Mouse (Mus musculus) granulocyte monocyte progenitor cell, adult 5-6 weeks (primary cell): ENCODE measurements around the gene Cetn4. TPM values are rescaled to one million over a fixed set of nuclear protein-coding genes. Genes with fewer than 3 reads are reported as not detected.

Experiments used
- total RNA-seq, 2 experiments: library from RNA; stranded (forward) in 1 of 2; stranded (reverse) in 1 of 2; fragments of 200-712, 200-1000 nt in 1 of 2; fragments of >200 nt in 1 of 2; fragmentation: Nextera tagmentation in 1 of 2; gene quantifications; 2 replicates each; pipeline ENCODE4 v1.2.3; 2014 to 2017

Cetn4 gene
- total RNA-seq, 2 experiments from 2014 or later: 0.26 to 1.0 TPM

Other genes with a start within 250 kb of the Cetn4 start
- not detected in 2 replicates for gene Adad1, start 249.2 kb downstream of the Cetn4 start, total RNA-seq (2014; fragmentation: Nextera tagmentation)
- gene Adad1, start 249.2 kb downstream of the Cetn4 start, total RNA-seq (2017): not detected in 2 replicates
- 1.5 TPM in 1 of 2 replicates, not detected in the other for gene Il2, start 186.7 kb downstream of the Cetn4 start, total RNA-seq (2014; fragmentation: Nextera tagmentation)
- not detected in 2 replicates for gene Il2, start 186.7 kb downstream of the Cetn4 start, total RNA-seq (2017)
- not detected in 2 replicates for gene Il21, start 80.1 kb downstream of the Cetn4 start, total RNA-seq (2014; fragmentation: Nextera tagmentation)
- gene Il21, start 80.1 kb downstream of the Cetn4 start, total RNA-seq (2017): not detected in 2 replicates
- gene Bbs12, start 154 bp downstream of the Cetn4 start, total RNA-seq (2014; fragmentation: Nextera tagmentation): 3.2 and 10.4 TPM in 2 replicates
- gene Bbs12, start 154 bp downstream of the Cetn4 start, total RNA-seq (2017): 4.4 and 5.4 TPM in 2 replicates
- 0.11 TPM in 1 of 2 replicates, not detected in the other for gene Fgf2, start 35.6 kb upstream of the Cetn4 start, total RNA-seq (2014; fragmentation: Nextera tagmentation)
- gene Fgf2, start 35.6 kb upstream of the Cetn4 start, total RNA-seq (2017): not detected in 2 replicates
- 30.6 and 64.1 TPM in 2 replicates for gene Spata5, start 107.2 kb upstream of the Cetn4 start, total RNA-seq (2014; fragmentation: Nextera tagmentation)
- gene Spata5, start 107.2 kb upstream of the Cetn4 start, total RNA-seq (2017): 116 and 141 TPM in 2 replicates
- 17.3 and 19.0 TPM in 2 replicates for gene Nudt6, start 107.5 kb upstream of the Cetn4 start, total RNA-seq (2014; fragmentation: Nextera tagmentation)
- 13.4 and 27.7 TPM in 2 replicates for gene Nudt6, start 107.5 kb upstream of the Cetn4 start, total RNA-seq (2017)